Mouse (Mus musculus) forebrain, postnatal 0 days (tissue): ENCODE data around the gene Cpa2. TPM values are rescaled to one million over a fixed set of nuclear protein-coding genes. Genes with fewer than 3 reads are reported as not detected.

Source experiments
- ATAC-seq: fragments of 200-750 bp; cut with Nextera tagmentation; 2 replicates; pipeline ENCODE4 v1.8.0; 2017; ENCODE audit warnings: mild to moderate bottlenecking, moderate library complexity
- DNase-seq: peaks from one replicate; pipeline ENCODE4 v3.0.0-alpha.2; 2015
- H3K27ac ChIP-seq: fragments of 300-500 bp; sonication (generic); 2 replicates; pipeline ENCODE4 v1.5.1; 2014; ENCODE audit warnings: low read depth, mild to moderate bottlenecking, antibody characterized with exemption, low read length, moderate library complexity, mixed read lengths
- H3K27me3 ChIP-seq: fragments of 300-500 bp; sonication (generic); 2 replicates; pipeline ENCODE4 v1.6.1; 2014; ENCODE audit warnings: mild to moderate bottlenecking, low read length, mixed read lengths; ENCODE audit not compliant: insufficient read depth
- H3K36me3 ChIP-seq: fragments of 300-500 bp; sonication (generic); 2 replicates; pipeline ENCODE4 v1.6.1; 2014; ENCODE audit warnings: mild to moderate bottlenecking, moderate library complexity; ENCODE audit not compliant: insufficient read depth
- H3K4me1 ChIP-seq: fragments of 300-500 bp; sonication (generic); 2 replicates; pipeline ENCODE4 v1.6.1; 2014; ENCODE audit warnings: antibody characterized with exemption; ENCODE audit not compliant: insufficient read depth
- H3K4me2 ChIP-seq: fragments of 300-500 bp; sonication (generic); 2 replicates; pipeline ENCODE4 v1.6.1; 2014; ENCODE audit warnings: low read depth, mild to moderate bottlenecking, moderate library complexity
- H3K4me3 ChIP-seq: fragments of 300-500 bp; sonication (generic); 2 replicates; pipeline ENCODE4 v1.5.1; 2014; ENCODE audit warnings: low read depth, low read length, mixed read lengths
- H3K9ac ChIP-seq: fragments of 300-500 bp; sonication (generic); 2 replicates; pipeline ENCODE4 v1.6.1; 2014; ENCODE audit warnings: mild to moderate bottlenecking
- H3K9me3 ChIP-seq: fragments of 300-500 bp; sonication (generic); 2 replicates; pipeline ENCODE4 v1.6.1; 2016; ENCODE audit warnings: low read length
- CTCF ChIP-seq: sonication (generic); IDR thresholded peaks from 2 replicates; pipeline ENCODE4 v1.5.1; 2016; ENCODE audit warnings: antibody characterized with exemption, control low read depth, low read depth
- WGBS: fragments of 180-500 bp; shearing (Covaris S2); extraction: QIAGEN DNeasy Blood & Tissue Kit; methylation state at CpG from one replicate; pipeline ENCODE4 v1.1.7; 2014; 5-methylcytosine and 5-hydroxymethylcytosine counted together
- polyA plus RNA-seq: library from polyadenylated mRNA; unstranded; fragments of >200 nt; fragmentation: Nextera tagmentation; extraction: Ambion mirVana; gene quantifications from 2 replicates; pipeline ENCODE4 v1.2.1, GENCODE M21; 2015
- total RNA-seq: library from RNA; depleted of rRNA; stranded (reverse); fragments of >200 nt; gene quantifications from 2 replicates; pipeline ENCODE4 v1.2.3, GENCODE M21; 2014; rRNA removed

The Cpa2 gene
- total and polyA plus RNA-seq, 2 experiments from 2014 or later: 10.0 to 16.6 TPM

GRCm38 (mm10) chr6:30610710-30611109 is 69.3 kb downstream of the Cpa2 start, which contains the start of gene Cpa5:
Gene Cpa5, plus strand, starts transcription at chr6:30611010.
- Histone ChIP-seq H3K4me3 (no peak within 1 kb of the TSS), H3K4me1 (peaks cover 6% of the 10 kb centered on the region; the same call in 1 of the 2 replicates), H3K9ac (no peak within 1 kb of the TSS), H3K36me3 (no peaks in the 10 kb centered on the region), H3K4me2 (no peak within 1 kb of the TSS), H3K27me3 (no peaks in the 10 kb centered on the region), H3K9me3 (no peaks in the 10 kb centered on the region), H3K27ac (no peak within 1 kb of the TSS)
- WGBS: 64% methylated on average over 7 of the region's 7 CpGs
- no peak for DNase-seq
- ATAC-seq: no peak
- no peak for TF ChIP-seq CTCF

DNA sequence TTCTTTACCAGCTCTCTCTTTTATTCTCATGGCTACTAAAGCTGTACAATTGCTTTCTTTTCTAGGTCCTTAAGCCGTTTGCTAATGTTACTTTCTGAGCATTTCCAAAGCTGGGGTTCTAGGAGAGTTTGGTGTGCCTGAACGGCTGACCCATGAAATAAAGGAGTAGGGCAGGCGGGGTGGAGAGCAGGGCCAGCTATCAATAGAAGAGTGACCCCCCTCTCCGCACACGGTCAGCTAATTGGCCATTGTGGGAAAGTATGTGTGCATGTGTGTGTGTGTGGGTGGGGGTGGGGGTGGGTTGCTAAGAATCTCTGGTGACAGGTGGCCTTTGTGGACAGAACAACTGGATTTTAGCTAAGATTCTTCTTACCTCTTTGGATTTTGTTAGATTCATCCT is 69.8 kb downstream of the Cpa2 start:
- Histone ChIP-seq H3K4me2 (no peak overlapping the region), H3K4me1 (peaks cover 9% of the 10 kb centered on the region), H3K27ac (no peak overlapping the region), H3K9me3 (no peaks in the 10 kb centered on the region), H3K9ac (no peak overlapping the region), H3K27me3 (no peaks in the 10 kb centered on the region), H3K4me3 (no peak overlapping the region), H3K36me3 (no peaks in the 10 kb centered on the region)
- 24% methylated on average over 5 of the region's 5 CpGs for WGBS
- TF ChIP-seq CTCF: no peak
- ATAC-seq: no peak
- DNase-seq: no peak

Other genes with a start within 250 kb of the Cpa2 start
- gene Ube2h, start 237.0 kb upstream of the Cpa2 start, total RNA-seq: 33.3 and 42.7 TPM in 2 replicates
- 31.3 and 37.7 TPM in 2 replicates for gene Ube2h, start 237.0 kb upstream of the Cpa2 start, polyA plus RNA-seq
- gene Zc3hc1, start 150.6 kb upstream of the Cpa2 start, total RNA-seq: 56.7 and 57.2 TPM in 2 replicates
- 69.4 and 71.9 TPM in 2 replicates for gene Zc3hc1, start 150.6 kb upstream of the Cpa2 start, polyA plus RNA-seq
- 111 and 160 TPM in 2 replicates for gene Klhdc10, start 139.7 kb upstream of the Cpa2 start, total RNA-seq
- gene Klhdc10, start 139.7 kb upstream of the Cpa2 start, polyA plus RNA-seq: 17.7 and 24.3 TPM in 2 replicates
- gene Tmem209, start 31.8 kb upstream of the Cpa2 start, total RNA-seq: 44.4 and 49.8 TPM in 2 replicates
- gene Tmem209, start 31.8 kb upstream of the Cpa2 start, polyA plus RNA-seq: 19.7 and 24.2 TPM in 2 replicates
- gene Ssmem1, start 31.7 kb upstream of the Cpa2 start, total RNA-seq: 0.95 and 1.4 TPM in 2 replicates
- 0.29 TPM in 1 of 2 replicates, not detected in the other for gene Ssmem1, start 31.7 kb upstream of the Cpa2 start, polyA plus RNA-seq
- 0.23 and 0.38 TPM in 2 replicates for gene Cpa4, start 26.8 kb downstream of the Cpa2 start, total RNA-seq
- gene Cpa4, start 26.8 kb downstream of the Cpa2 start, polyA plus RNA-seq: 0.58 and 0.88 TPM in 2 replicates
- not detected in 2 replicates for gene Cpa5, start 69.4 kb downstream of the Cpa2 start, total RNA-seq
- gene Cpa5, start 69.4 kb downstream of the Cpa2 start, polyA plus RNA-seq: 0.11 TPM in 1 of 2 replicates, not detected in the other
- gene Cpa1, start 97.6 kb downstream of the Cpa2 start, total RNA-seq: 1.1 TPM in 1 of 2 replicates, not detected in the other
- 0.29 and 0.69 TPM in 2 replicates for gene Cpa1, start 97.6 kb downstream of the Cpa2 start, polyA plus RNA-seq
- gene Cep41, start 152.2 kb downstream of the Cpa2 start, total RNA-seq: 10.2 and 14.1 TPM in 2 replicates
- 8.8 and 10.6 TPM in 2 replicates for gene Cep41, start 152.2 kb downstream of the Cpa2 start, polyA plus RNA-seq
- gene Mest, start 182.0 kb downstream of the Cpa2 start, total RNA-seq: 127 and 212 TPM in 2 replicates
- 90.4 and 146 TPM in 2 replicates for gene Mest, start 182.0 kb downstream of the Cpa2 start, polyA plus RNA-seq